ENCODE assay signal across 19 mouse cellular contexts in the genomic region with DNA sequence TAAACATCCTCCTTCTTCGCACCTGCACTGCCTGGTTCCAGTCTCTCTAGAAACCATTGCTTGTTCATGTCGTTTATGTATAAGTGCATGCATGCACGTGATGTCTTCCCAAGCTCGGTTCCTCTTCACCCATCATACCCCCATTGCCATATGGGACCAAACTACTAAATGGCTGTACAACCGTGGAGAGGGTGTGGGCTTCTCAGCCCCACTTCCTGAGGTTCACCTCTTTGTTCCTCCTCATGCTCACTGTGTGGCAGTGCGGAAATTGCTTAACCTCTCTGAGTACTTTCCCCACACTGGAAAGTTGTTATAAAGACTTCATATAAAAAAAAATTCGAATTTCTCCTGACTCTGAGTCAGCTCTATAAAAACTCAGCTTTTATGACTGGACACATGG. TPM values are rescaled to one million over a fixed set of nuclear protein-coding genes. Genes with fewer than 3 reads are reported as not detected.
DNase-seq lines count a peak whose midpoint lies in the region; ATAC-seq and TF ChIP-seq lines count a peak whose summit lies in the region.
"Had no signal": no experiment of that assay in that cellular context is flagged by ENCODE, and none has a peak within 500 bp of the region (broad histone marks: within the 10 kb centered on the region; RNA-seq: fewer than 3 reads in every experiment).

No protein-coding gene starts in this region.

- H3K27me3 ChIP-seq in thymus, adult 2 months (ENCODE audit: control insufficient read depth, insufficient read depth, low read length): no peaks in the 10 kb centered on the region

- H3K36me3 ChIP-seq in thymus, adult 2 months (ENCODE audit: control insufficient read depth, insufficient read depth, low read length): no peaks in the 10 kb centered on the region
- H3K36me3 ChIP-seq: G1E; heart, embryonic 10.5 days; midbrain, embryonic 15.5 days had no signal

- no peak overlapping the region for H3K4me3 ChIP-seq in thymus, adult 2 months (ENCODE audit: control insufficient read depth, insufficient read depth, low read length)
- H3K4me3 ChIP-seq: heart, embryonic 10.5 days; midbrain, embryonic 15.5 days had no signal

- ATAC-seq in inflammation-experienced regulatory T-cells, adult 6 months: peak; percentile 53
- ATAC-seq: forebrain, embryonic 14.5 days; hindbrain, embryonic 16.5 days; midbrain, embryonic 15.5 days had no signal

- intact Hi-C loops in heart, postnatal 10 days (cut with DNase I): no loop called here

- peak; percentile 69 to 71 for DNase-seq in spleen, postnatal 36 days (ENCODE audit: low spot score in 2 of 2)
- DNase-seq in spleen, postnatal 4 days (ENCODE audit: low spot score in 2 of 2): no peak
- peak; percentile 55 for DNase-seq in thymus, adult 2 months
- DNase-seq in kidney, postnatal 4 days: no peak
- no peak for DNase-seq in embryo, embryonic 9.5 days (ENCODE audit: extremely low spot score)
- DNase-seq in heart, postnatal 10 days: no peak
- DNase-seq: cerebellum, postnatal 10 days; gastrocnemius, postnatal 25 days; heart, postnatal 14 days; kidney, adult 18-20 months; lung, postnatal 14 days had no signal

- peak overlapping the region; percentile 93 for H3K27ac ChIP-seq in thymus, adult 2 months (ENCODE audit: control insufficient read depth, insufficient read depth, low read length)
- H3K27ac ChIP-seq: heart, embryonic 10.5 days; midbrain, embryonic 15.5 days had no signal

- peaks cover 35% of the 10 kb centered on the region for H3K4me1 ChIP-seq in thymus, adult 2 months (replicated peaks; ENCODE audit: control insufficient read depth, insufficient read depth, low read length)

- WGBS in thymus, adult 2 months: 8% methylated on average over 7 of the region's 7 CpGs

- no peak for TF ChIP-seq POLR2A in thymus, adult 2 months (IDR thresholded peaks at IDR 0.05; ENCODE audit: control insufficient read depth, extremely low read depth, insufficient read depth, low read length, poor library complexity)

- TF ChIP-seq CTCF in thymus, adult 2 months (IDR thresholded peaks at IDR 0.05; ENCODE audit: borderline replicate concordance, control insufficient read depth, extremely low read depth, insufficient read depth, low read length, poor library complexity): no peak

RNA-seq across cellular contexts. Expression of a gene that starts 3.8 kb away (rescaled TPM):
- 100 to 1,000 TPM; 125 to 263 (median 241) TPM for polyA plus RNA-seq in inflammation-experienced regulatory T-cells, adult 6 months (2017; shearing (Covaris generic))
- 477 and 505 TPM in 2 replicates for polyA plus RNA-seq in thymus, adult 2 months (2012; rRNA removed)
- 10 to 100 TPM; 86.7 to 95.4 TPM for total RNA-seq in heart, postnatal 10 days (2021)

RNA-seq across cellular contexts. Expression of a gene that starts 4.6 kb away (rescaled TPM):
- polyA plus RNA-seq in inflammation-experienced regulatory T-cells, adult 6 months (2017; shearing (Covaris generic)): 1 to 10 TPM in 1 of 3 experiments, under 1 TPM in 2; 0.36 to 1.0 (median 0.42) TPM
- polyA plus RNA-seq in thymus, adult 2 months (2012; rRNA removed): 9.6 and 11.1 TPM in 2 replicates
- not detected for total RNA-seq in heart, postnatal 10 days (2021)
- total RNA-seq: adrenal gland, adult 18-20 months; gastrocnemius, postnatal 25 days had no signal
- polyA plus RNA-seq: C2C12, G1E had no signal

RNA-seq across cellular contexts. Expression of a gene that starts 25.5 kb away (rescaled TPM):
- 100 to 1,000 TPM; 116 to 131 (median 128) TPM for polyA plus RNA-seq in inflammation-experienced regulatory T-cells, adult 6 months (2017; shearing (Covaris generic))
- polyA plus RNA-seq in thymus, adult 2 months (2012; rRNA removed): 319 and 330 TPM in 2 replicates
- total RNA-seq in heart, postnatal 10 days (2021): 10 to 100 TPM; 24.5 to 25.3 TPM

RNA-seq across cellular contexts. Expression of a gene that starts 28.9 kb away (rescaled TPM):
- 10 to 100 TPM; 16.5 to 36.2 (median 26.9) TPM for polyA plus RNA-seq in inflammation-experienced regulatory T-cells, adult 6 months (2017; shearing (Covaris generic))
- polyA plus RNA-seq in thymus, adult 2 months (2012; rRNA removed): 56.5 and 57.9 TPM in 2 replicates
- total RNA-seq in heart, postnatal 10 days (2021): 10 to 100 TPM; 18.9 to 19.7 TPM

RNA-seq across cellular contexts. Expression of a gene that starts 51.0 kb away (rescaled TPM):
- polyA plus RNA-seq in inflammation-experienced regulatory T-cells, adult 6 months (2017; shearing (Covaris generic)): 100 to 1,000 TPM in 2 of 3 experiments, 10 to 100 TPM in 1; 92.5 to 122 (median 122) TPM
- 151 and 157 TPM in 2 replicates for polyA plus RNA-seq in thymus, adult 2 months (2012; rRNA removed)
- 10 to 100 TPM; 41.3 to 51.0 TPM for total RNA-seq in heart, postnatal 10 days (2021)

Comparison
In these comparisons a context has a peak if more than half of its experiments do, and no peak if none do; other contexts are left out.
1. DNase-seq: peak in spleen, postnatal 36 days (2 of 2) and thymus, adult 2 months (single experiment); none in spleen, postnatal 4 days (0 of 2), kidney, postnatal 4 days (0 of 2), embryo, embryonic 9.5 days (single experiment) and heart, postnatal 10 days (0 of 2).